Mouse (Mus musculus) kidney, embryonic 14.5 days (tissue): ENCODE results near the gene Scube3. TPM values are rescaled to one million over a fixed set of nuclear protein-coding genes. Genes with fewer than 3 reads are reported as not detected.

ENCODE experiments used
- ATAC-seq: fragments of 200-750 bp; cut with Nextera tagmentation; 2 replicates; pipeline ENCODE4 v1.8.0; 2017; ENCODE audit warnings: moderate number of reproducible peaks, mild to moderate bottlenecking, moderate TSS enrichment, moderate library complexity; ENCODE audit not compliant: low FRiP score, low TSS enrichment
- H3K27ac ChIP-seq: fragments of 300-500 bp; sonication (generic); 2 replicates; pipeline ENCODE4 v1.5.1; 2014; ENCODE audit warnings: low read depth, mild to moderate bottlenecking, low read length, moderate library complexity, mixed read lengths
- H3K27me3 ChIP-seq: fragments of 300-500 bp; sonication (generic); 2 replicates; pipeline ENCODE4 v1.6.1; 2014; ENCODE audit warnings: mild to moderate bottlenecking, low read length; ENCODE audit not compliant: control insufficient read depth, insufficient read depth
- H3K36me3 ChIP-seq: fragments of 300-500 bp; sonication (generic); 2 replicates; pipeline ENCODE4 v1.6.1; 2014; ENCODE audit warnings: low read length, mixed read lengths; ENCODE audit not compliant: control insufficient read depth, insufficient read depth
- H3K4me1 ChIP-seq: fragments of 300-500 bp; sonication (generic); 2 replicates; pipeline ENCODE4 v1.6.1; 2014; ENCODE audit warnings: low read length, mixed read lengths; ENCODE audit not compliant: control insufficient read depth, insufficient read depth
- H3K4me2 ChIP-seq: fragments of 300-500 bp; sonication (generic); replicated peaks from 2 replicates; pipeline ENCODE4 v1.6.1; 2014; ENCODE audit warnings: low read depth, mild to moderate bottlenecking, low read length
- H3K4me3 ChIP-seq: fragments of 300-500 bp; sonication (generic); 2 replicates; pipeline ENCODE4 v1.5.1; 2014; ENCODE audit warnings: mild to moderate bottlenecking, low read length
- H3K9ac ChIP-seq: fragments of 300-500 bp; sonication (generic); 2 replicates; pipeline ENCODE4 v1.6.1; 2014; ENCODE audit warnings: low read depth, mild to moderate bottlenecking, low read length, moderate library complexity
- H3K9me3 ChIP-seq: fragments of 300-500 bp; sonication (generic); 2 replicates; pipeline ENCODE4 v1.6.1; 2016; ENCODE audit warnings: low read length; ENCODE audit not compliant: control insufficient read depth
- WGBS: fragments of 180-500 bp; shearing (Covaris S2); extraction: QIAGEN DNeasy Blood & Tissue Kit; methylation state at CpG from one replicate; pipeline ENCODE4 v1.1.7; 2014; 5-methylcytosine and 5-hydroxymethylcytosine counted together
- polyA plus RNA-seq: library from polyadenylated mRNA; unstranded; fragments of >200 nt; fragmentation: Nextera tagmentation; extraction: Ambion mirVana; gene quantifications from 2 replicates; pipeline ENCODE4 v1.2.1, GENCODE M21; 2014

Scube3 gene
- polyA plus RNA-seq, 1 experiment from 2014 or later: 31.3 TPM

- no peak overlapping the region for H3K4me2 ChIP-seq
- no peak overlapping the region for H3K27ac ChIP-seq
- no peak for ATAC-seq
- 51% methylated on average over 7 of the region's 7 CpGs for WGBS
- no peaks in the 10 kb centered on the region for H3K36me3 ChIP-seq
- no peaks in the 10 kb centered on the region for H3K27me3 ChIP-seq
- H3K4me3 ChIP-seq: no peak overlapping the region
- no peaks in the 10 kb centered on the region for H3K9me3 ChIP-seq
- no peaks in the 10 kb centered on the region for H3K4me1 ChIP-seq
- no peak overlapping the region for H3K9ac ChIP-seq
These were observed 18.3 kb upstream of the Scube3 start for GRCm38 (mm10) chr17:28123627-28124026.

GRCm38 (mm10) chr17:28124368-28124767 lies 17.6 kb upstream of the Scube3 start:
- Histone ChIP-seq H3K9ac (no peak overlapping the region), H3K4me1 (no peaks in the 10 kb centered on the region), H3K4me2 (no peak overlapping the region), H3K36me3 (no peaks in the 10 kb centered on the region), H3K27ac (no peak overlapping the region), H3K4me3 (no peak overlapping the region), H3K27me3 (no peaks in the 10 kb centered on the region), H3K9me3 (no peaks in the 10 kb centered on the region)
- 61% methylated on average over 8 of the region's 8 CpGs for WGBS
- no peak for ATAC-seq

- peaks cover 4% of the 10 kb centered on the region; the same call in 1 of the 2 replicates for H3K4me1 ChIP-seq
- H3K4me3 ChIP-seq: no peak overlapping the region
- WGBS: 90% methylated on average over 5 of the region's 5 CpGs
- H3K9ac ChIP-seq: no peak overlapping the region
- H3K27ac ChIP-seq: no peak overlapping the region
- no peaks in the 10 kb centered on the region for H3K27me3 ChIP-seq
- no peak for ATAC-seq
- no peaks in the 10 kb centered on the region for H3K9me3 ChIP-seq
- H3K36me3 ChIP-seq: no peaks in the 10 kb centered on the region
- H3K4me2 ChIP-seq: no peak overlapping the region
These were observed 12.1 kb upstream of the Scube3 start for GRCm38 (mm10) chr17:28129796-28130195.

- Histone ChIP-seq H3K36me3 (no peaks in the 10 kb centered on the region), H3K9me3 (no peaks in the 10 kb centered on the region), H3K27me3 (no peaks in the 10 kb centered on the region), H3K27ac (no peak overlapping the region), H3K4me2 (no peak overlapping the region), H3K4me3 (no peak overlapping the region), H3K4me1 (peaks cover 4% of the 10 kb centered on the region; the same call in 1 of the 2 replicates), H3K9ac (no peak overlapping the region)
- 65% methylated on average over 5 of the region's 5 CpGs for WGBS
- ATAC-seq: no peak
These were observed 11.4 kb upstream of the Scube3 start for GRCm38 (mm10) chr17:28130391-28131125.

- ATAC-seq: no peak
- H3K27me3 ChIP-seq: no peaks in the 10 kb centered on the region
- H3K36me3 ChIP-seq: no peaks in the 10 kb centered on the region
- H3K9ac ChIP-seq: no peak overlapping the region
- no peaks in the 10 kb centered on the region for H3K9me3 ChIP-seq
- no peak overlapping the region for H3K4me2 ChIP-seq
- H3K27ac ChIP-seq: no peak overlapping the region
- H3K4me1 ChIP-seq: peaks cover 5% of the 10 kb centered on the region
- H3K4me3 ChIP-seq: no peak overlapping the region
These were observed 10.8 kb upstream of the Scube3 start for GRCm38 (mm10) chr17:28131156-28131555.

- WGBS: 9% methylated on average over 14 of the region's 14 CpGs
- peaks cover 10% of the 10 kb centered on the region for H3K4me1 ChIP-seq
- no peak overlapping the region for H3K4me2 ChIP-seq
- H3K4me3 ChIP-seq: no peak overlapping the region
- H3K9me3 ChIP-seq: no peaks in the 10 kb centered on the region
- H3K36me3 ChIP-seq: no peaks in the 10 kb centered on the region
- H3K27me3 ChIP-seq: no peaks in the 10 kb centered on the region
- peak; percentile 34; the same call in 1 of the 2 replicates for ATAC-seq
- H3K9ac ChIP-seq: no peak overlapping the region
- no peak overlapping the region for H3K27ac ChIP-seq
These were observed 8.7 kb upstream of the Scube3 start for GRCm38 (mm10) chr17:28133193-28133592.

- Histone ChIP-seq H3K9me3 (no peaks in the 10 kb centered on the region), H3K4me3 (no peak overlapping the region)
- ATAC-seq: no peak
These were observed 6.4 kb upstream of the Scube3 start for GRCm38 (mm10) chr17:28135496-28135895.

GRCm38 (mm10) chr17:28136266-28136665 lies 5.7 kb upstream of the Scube3 start:
- WGBS: 36% methylated on average over 5 of the region's 5 CpGs
- H3K4me1 ChIP-seq: peaks cover 11% of the 10 kb centered on the region

More at GRCm38 (mm10) chr17:28135496-28135895, 6.4 kb upstream of the Scube3 start:
- WGBS: 52% methylated on average over 3 of the region's 3 CpGs
- Histone ChIP-seq H3K27ac (no peak overlapping the region), H3K4me1 (peaks cover 10% of the 10 kb centered on the region), H3K36me3 (no peaks in the 10 kb centered on the region), H3K4me2 (no peak overlapping the region), H3K27me3 (no peaks in the 10 kb centered on the region), H3K9ac (no peak overlapping the region)

GRCm38 (mm10) chr17:28138013-28138412 lies 3.9 kb upstream of the Scube3 start:
- Histone ChIP-seq H3K4me3 (no peak overlapping the region), H3K4me2 (no peak overlapping the region), H3K9ac (no peak overlapping the region), H3K27ac (no peak overlapping the region), H3K9me3 (no peaks in the 10 kb centered on the region), H3K27me3 (no peaks in the 10 kb centered on the region), H3K36me3 (no peaks in the 10 kb centered on the region), H3K4me1 (peaks cover 15% of the 10 kb centered on the region)
- ATAC-seq: no peak
- 86% methylated on average over 8 of the region's 8 CpGs for WGBS

More at GRCm38 (mm10) chr17:28136266-28136665, 5.7 kb upstream of the Scube3 start:
- no peak for ATAC-seq
- H3K36me3 ChIP-seq: no peaks in the 10 kb centered on the region
- no peak overlapping the region for H3K4me2 ChIP-seq
- no peak overlapping the region for H3K9ac ChIP-seq
- no peaks in the 10 kb centered on the region for H3K9me3 ChIP-seq
- H3K27ac ChIP-seq: peak overlapping the region; percentile 11; the same call in 1 of the 2 replicates
- H3K4me3 ChIP-seq: no peak overlapping the region
- H3K27me3 ChIP-seq: no peaks in the 10 kb centered on the region
